Mouse (Mus musculus): ENCODE measurements around the gene Gdf1.

The Gdf1 gene

DNA sequence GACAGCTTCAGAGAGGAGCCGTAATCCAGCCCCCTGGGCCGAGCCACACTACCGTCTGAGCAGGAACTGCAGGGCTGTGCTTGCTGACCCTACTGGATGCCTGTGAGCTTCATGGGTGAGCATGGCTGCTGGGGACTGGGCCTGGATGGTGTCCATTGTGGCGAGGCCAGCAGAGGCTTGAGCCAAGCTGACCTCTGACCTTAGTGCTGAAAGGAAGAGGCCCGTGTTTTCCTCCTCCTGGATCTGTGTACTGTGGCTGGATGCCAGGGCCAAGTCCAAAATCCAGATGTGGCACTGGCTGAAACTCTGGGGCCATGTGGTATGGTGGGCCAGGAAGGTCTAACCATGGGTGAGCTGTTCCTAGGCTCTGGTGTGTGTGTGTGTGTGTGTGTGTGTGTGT, 34.4 kb downstream of the Gdf1 start:
- DNase-seq (ENCODE audit: low spot score in 2 of 2): no peak

DNA sequence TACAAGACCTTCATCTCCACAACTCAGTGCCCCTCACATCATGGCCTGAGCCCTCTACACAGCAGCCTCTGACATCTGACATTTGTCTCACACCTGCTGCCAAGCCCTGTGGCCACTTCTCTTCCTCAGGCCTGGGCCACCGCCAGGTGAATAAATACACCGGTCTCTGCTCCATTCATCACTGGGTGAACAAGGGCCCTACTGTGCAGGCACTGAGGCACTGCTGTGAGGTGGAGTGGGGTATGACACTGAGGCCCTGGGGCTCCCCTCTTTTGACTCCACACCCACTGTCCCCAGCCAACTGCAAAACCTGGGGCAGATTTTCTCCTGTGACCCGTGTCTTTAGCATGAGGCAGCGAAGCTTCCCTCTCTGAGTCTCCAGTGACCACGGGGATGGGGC, 37.0 kb downstream of the Gdf1 start:
- no peak for DNase-seq (ENCODE audit: low spot score in 2 of 2)

DNA sequence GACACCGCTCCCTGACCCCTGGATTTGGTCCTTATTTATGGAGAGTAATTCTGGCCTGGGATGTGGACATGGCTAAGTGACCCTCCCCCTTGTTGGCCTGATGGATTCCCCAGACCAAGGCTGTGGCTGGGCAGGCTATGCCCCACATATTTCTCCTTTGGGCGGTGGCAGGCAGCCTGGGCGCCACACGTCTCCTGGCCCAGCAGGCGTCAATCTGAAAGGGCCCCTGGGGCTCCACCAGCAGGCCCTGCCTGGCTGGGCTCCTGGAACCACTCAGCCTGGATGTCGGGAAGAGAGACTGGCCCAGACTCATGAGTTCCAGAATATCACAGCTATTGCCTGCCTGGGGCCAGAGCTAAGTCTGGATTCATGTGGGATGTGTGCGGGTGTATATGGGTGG, 40.9 kb downstream of the Gdf1 start:
- DNase-seq (ENCODE audit: low spot score in 2 of 2): no peak

- DNase-seq (ENCODE audit: low spot score in 2 of 2): no peak
These were observed 42.3 kb downstream of the Gdf1 start for GRCm38 (mm10) chr8:70371951-70372350.

GRCm38 (mm10) chr8:70373397-70374317, 44.0 kb downstream of the Gdf1 start, which contains the start of gene Comp:
Comp (plus strand) TSS chr8:70373558.
- no peak for DNase-seq (ENCODE audit: low spot score in 2 of 2)

GRCm38 (mm10) chr8:70374318-70374927, 44.8 kb downstream of the Gdf1 start:
- no peak for DNase-seq (ENCODE audit: low spot score in 2 of 2)

- no peak for DNase-seq (ENCODE audit: low spot score in 2 of 2)
These were observed 45.7 kb downstream of the Gdf1 start for GRCm38 (mm10) chr8:70375212-70375859.

- no peak for DNase-seq (ENCODE audit: low spot score in 2 of 2)
These were observed 46.7 kb downstream of the Gdf1 start for GRCm38 (mm10) chr8:70376275-70376741.

DNA sequence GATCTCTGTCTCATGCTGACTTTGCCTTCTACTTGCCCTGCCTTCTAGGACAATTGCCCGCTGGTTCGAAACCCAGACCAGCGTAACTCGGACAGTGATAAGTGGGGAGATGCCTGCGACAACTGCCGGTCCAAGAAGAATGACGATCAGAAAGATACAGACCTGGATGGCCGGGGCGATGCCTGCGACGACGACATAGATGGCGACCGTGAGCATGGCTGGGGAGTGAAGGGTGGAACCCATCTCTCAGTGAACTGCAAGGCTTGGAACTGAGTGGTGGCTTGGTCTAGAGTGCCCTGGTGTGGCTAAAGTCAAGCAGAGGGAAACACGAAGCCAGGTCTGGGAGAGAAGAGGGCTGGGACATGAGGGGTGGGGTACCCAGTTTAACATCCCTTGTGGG, 47.4 kb downstream of the Gdf1 start:
- DNase-seq (ENCODE audit: low spot score in 2 of 2): no peak

DNA sequence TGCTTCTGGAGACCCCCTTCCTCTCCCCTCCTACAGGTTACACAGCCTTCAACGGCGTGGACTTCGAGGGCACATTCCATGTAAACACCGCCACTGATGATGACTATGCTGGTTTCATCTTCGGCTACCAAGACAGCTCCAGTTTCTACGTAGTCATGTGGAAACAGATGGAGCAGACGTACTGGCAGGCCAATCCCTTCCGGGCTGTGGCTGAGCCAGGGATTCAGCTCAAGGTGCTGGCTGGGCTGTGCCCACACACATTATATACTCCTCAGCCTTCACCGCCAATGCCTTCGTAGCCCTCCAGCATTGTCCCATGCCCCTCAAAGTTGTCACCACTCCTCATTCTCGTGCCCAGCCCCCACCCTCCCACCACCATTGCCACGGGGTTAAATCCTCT, 50.5 kb downstream of the Gdf1 start:
- peak in 1 of 2 experiments; percentile 43 for DNase-seq (ENCODE audit: low spot score in 2 of 2)

Measured in frontal cortex, postnatal 36 days (tissue).